Mouse (Mus musculus) testis, adult 2 months (tissue): ENCODE data around the gene Snx33. TPM values are rescaled to one million over a fixed set of nuclear protein-coding genes. Genes with fewer than 3 reads are reported as not detected.

Source experiments
- H3K27ac ChIP-seq: fragments of 200-500 bp; 2 replicates; pipeline ENCODE4 v1.5.1; 2012; ENCODE audit warnings: low read depth, low read length; ENCODE audit not compliant: control insufficient read depth, insufficient read depth
- H3K27me3 ChIP-seq: fragments of 200-500 bp; 2 replicates; pipeline ENCODE4 v1.6.1; 2012; ENCODE audit warnings: mild to moderate bottlenecking, low read length, moderate library complexity; ENCODE audit not compliant: control insufficient read depth, insufficient read depth
- H3K36me3 ChIP-seq: fragments of 200-500 bp; 2 replicates; pipeline ENCODE4 v1.6.1; 2012; ENCODE audit warnings: mild to moderate bottlenecking, low read length; ENCODE audit not compliant: control insufficient read depth, insufficient read depth
- H3K4me1 ChIP-seq: fragments of 200-500 bp; 2 replicates; pipeline ENCODE4 v1.6.1; 2012; ENCODE audit warnings: low read length; ENCODE audit not compliant: control insufficient read depth, insufficient read depth
- H3K4me3 ChIP-seq: fragments of 200-500 bp; 2 replicates; pipeline ENCODE4 v1.5.1; 2012; ENCODE audit warnings: low read depth, mild to moderate bottlenecking, low read length, moderate library complexity, mixed read lengths; ENCODE audit not compliant: control insufficient read depth
- CTCF ChIP-seq: fragments of 200-500 bp; IDR thresholded peaks from 2 replicates; pipeline ENCODE4 v1.5.1; 2012; ENCODE audit warnings: low read depth, mild to moderate bottlenecking, inconsistent platforms, low read length, moderate library complexity; ENCODE audit not compliant: control insufficient read depth, insufficient read depth, insufficient replicate concordance
- POLR2A ChIP-seq: fragments of 200-500 bp; IDR thresholded peaks from 2 replicates; pipeline ENCODE4 v1.6.1; 2012; ENCODE audit warnings: low read depth, mild to moderate bottlenecking, inconsistent platforms, low read length, moderate library complexity; ENCODE audit not compliant: control insufficient read depth
- polyA plus RNA-seq: library from polyadenylated mRNA; depleted of rRNA; stranded (reverse); fragments of >200 nt; gene quantifications from 2 replicates; pipeline ENCODE4 v1.2.3, GENCODE M21; 2012; rRNA removed

Gene Snx33
- polyA plus RNA-seq, 1 experiment, result 7.0 TPM

DNA sequence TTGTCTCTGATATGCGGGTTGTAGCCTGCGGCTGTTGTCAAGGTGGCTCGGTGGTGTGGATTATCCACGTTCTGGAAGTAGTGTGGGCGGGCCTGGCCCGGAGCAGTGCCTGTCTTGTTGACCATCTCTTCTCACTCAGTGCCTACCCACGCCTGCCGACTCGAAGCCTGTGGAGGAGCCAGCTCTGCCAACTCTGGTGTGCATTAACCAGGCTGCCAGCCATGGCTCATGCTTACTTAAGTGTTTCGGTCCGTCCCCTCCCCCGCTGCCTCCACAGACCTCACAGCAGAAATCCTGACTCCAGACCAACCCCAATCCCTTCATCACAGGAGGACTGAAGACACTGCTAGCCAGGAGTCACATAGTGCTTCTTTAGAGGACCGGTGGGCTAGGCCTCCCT, 58.6 kb downstream of the Snx33 start:
- Histone ChIP-seq H3K4me3 (no peak overlapping the region), H3K27ac (no peak overlapping the region), H3K36me3 (no peaks in the 10 kb centered on the region), H3K4me1 (no peaks in the 10 kb centered on the region), H3K27me3 (no peaks in the 10 kb centered on the region)
- TF ChIP-seq POLR2A, result no peak
- TF ChIP-seq CTCF, result no peak

DNA sequence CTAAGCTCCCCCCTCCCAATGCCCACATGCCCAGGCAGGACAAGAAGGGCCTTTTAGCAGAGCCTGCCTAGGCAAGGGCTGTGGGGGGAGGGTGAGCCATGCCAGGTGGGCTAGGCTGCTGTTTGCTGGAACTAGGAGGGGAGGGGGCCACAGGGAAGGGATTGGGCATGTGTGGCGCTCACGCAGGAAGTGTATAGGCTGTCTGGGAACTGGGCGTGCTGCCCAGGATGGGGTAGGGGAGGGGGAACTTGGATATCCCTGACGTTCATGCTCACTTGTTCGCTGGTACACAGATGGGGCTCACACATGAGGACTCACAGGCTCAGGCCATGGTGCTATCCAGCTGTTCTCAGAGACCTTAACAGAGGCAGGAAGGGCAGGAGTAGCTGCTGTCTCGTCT, 59.9 kb downstream of the Snx33 start:
- H3K27me3 ChIP-seq, result no peaks in the 10 kb centered on the region
- no peak for TF ChIP-seq POLR2A
- no peak for TF ChIP-seq CTCF
- no peak overlapping the region for H3K27ac ChIP-seq
- H3K36me3 ChIP-seq, result no peaks in the 10 kb centered on the region
- no peak overlapping the region for H3K4me3 ChIP-seq
- H3K4me1 ChIP-seq, result peaks cover 4% of the 10 kb centered on the region; the same call in 1 of the 2 replicates

Other genes with a start within 250 kb of the Snx33 start
- 6.8 and 7.3 TPM in 2 replicates for gene Lingo1, start 131.9 kb downstream of the Snx33 start, polyA plus RNA-seq
- gene Odf3l1, start 63.7 kb downstream of the Snx33 start, polyA plus RNA-seq, result 293 and 304 TPM in 2 replicates
- 1.1 and 1.2 TPM in 2 replicates for gene Cspg4, start 63.3 kb downstream of the Snx33 start, polyA plus RNA-seq
- gene Imp3, start 9.1 kb upstream of the Snx33 start, polyA plus RNA-seq, result 42.3 and 44.2 TPM in 2 replicates
- 11.9 and 14.1 TPM in 2 replicates for gene Snupn, start 22.5 kb upstream of the Snx33 start, polyA plus RNA-seq
- gene Ptpn9, start 66.6 kb upstream of the Snx33 start, polyA plus RNA-seq, result 21.9 and 22.0 TPM in 2 replicates
- 86.9 and 99.2 TPM in 2 replicates for gene Sin3a, start 143.7 kb upstream of the Snx33 start, polyA plus RNA-seq
- 192 and 208 TPM in 2 replicates for gene Man2c1, start 202.3 kb upstream of the Snx33 start, polyA plus RNA-seq
- gene Neil1, start 219.9 kb upstream of the Snx33 start, polyA plus RNA-seq, result 0.54 and 0.57 TPM in 2 replicates
- 26.5 and 28.7 TPM in 2 replicates for gene Commd4, start 230.0 kb upstream of the Snx33 start, polyA plus RNA-seq